Mouse (Mus musculus) kidney, postnatal 0 days (tissue): ENCODE results near the gene Fam166b. TPM values are rescaled to one million over a fixed set of nuclear protein-coding genes. Genes with fewer than 3 reads are reported as not detected.

Experiments used
- ATAC-seq: fragments of 200-750 bp; cut with Nextera tagmentation; replicated peaks from 2 replicates; pipeline ENCODE4 v1.8.0; 2017; ENCODE audit warnings: low read depth, moderate number of reproducible peaks, moderate TSS enrichment, moderate library complexity; ENCODE audit not compliant: low FRiP score
- DNase-seq: peaks from one replicate; pipeline ENCODE4 v3.0.0-alpha.2; 2016; ENCODE audit warnings: low spot score
- H3K27ac ChIP-seq: fragments of 300-500 bp; sonication (generic); 2 replicates; pipeline ENCODE4 v1.5.1; 2014; ENCODE audit warnings: mild to moderate bottlenecking
- H3K27me3 ChIP-seq: fragments of 300-500 bp; sonication (generic); 2 replicates; pipeline ENCODE4 v1.6.1; 2014; ENCODE audit warnings: low read length, mixed read lengths; ENCODE audit not compliant: insufficient read depth
- H3K36me3 ChIP-seq: fragments of 300-500 bp; sonication (generic); 2 replicates; pipeline ENCODE4 v1.6.1; 2014; ENCODE audit warnings: low read length, mixed read lengths; ENCODE audit not compliant: insufficient read depth
- H3K4me1 ChIP-seq: fragments of 300-500 bp; sonication (generic); replicated peaks from 2 replicates; pipeline ENCODE4 v1.6.1; 2014; ENCODE audit warnings: antibody characterized with exemption, low read length, mixed read lengths; ENCODE audit not compliant: insufficient read depth
- H3K4me2 ChIP-seq: fragments of 300-500 bp; sonication (generic); 2 replicates; pipeline ENCODE4 v1.6.1; 2014; ENCODE audit warnings: mild to moderate bottlenecking, low read length, moderate library complexity, mixed read lengths
- H3K4me3 ChIP-seq: fragments of 300-500 bp; sonication (generic); replicated peaks from 2 replicates; pipeline ENCODE4 v1.5.1; 2014; ENCODE audit warnings: low read depth, low read length
- H3K9ac ChIP-seq: fragments of 300-500 bp; sonication (generic); 2 replicates; pipeline ENCODE4 v1.6.1; 2014; ENCODE audit warnings: low read depth, low read length
- H3K9me3 ChIP-seq: fragments of 300-500 bp; sonication (generic); replicated peaks from 2 replicates; pipeline ENCODE4 v1.6.1; 2016; ENCODE audit warnings: low read length, inconsistent platforms, mixed read lengths
- CTCF ChIP-seq: IDR thresholded peaks from 2 replicates; pipeline ENCODE4 v1.5.1; 2016; ENCODE audit warnings: antibody characterized with exemption, low read depth, mild to moderate bottlenecking, moderate library complexity
- WGBS: fragments of 180-500 bp; shearing (Covaris S2); extraction: QIAGEN DNeasy Blood & Tissue Kit; methylation state at CpG from one replicate; pipeline ENCODE4 v1.1.7; 2014; 5-methylcytosine and 5-hydroxymethylcytosine counted together
- polyA plus RNA-seq: library from polyadenylated mRNA; unstranded; fragments of >200 nt; fragmentation: Nextera tagmentation; extraction: Ambion mirVana; gene quantifications from 2 replicates; pipeline ENCODE4 v1.2.1, GENCODE M21; 2015

Gene Fam166b
- polyA plus RNA-seq, 1 experiment from 2014 or later = 0.33 TPM

DNA sequence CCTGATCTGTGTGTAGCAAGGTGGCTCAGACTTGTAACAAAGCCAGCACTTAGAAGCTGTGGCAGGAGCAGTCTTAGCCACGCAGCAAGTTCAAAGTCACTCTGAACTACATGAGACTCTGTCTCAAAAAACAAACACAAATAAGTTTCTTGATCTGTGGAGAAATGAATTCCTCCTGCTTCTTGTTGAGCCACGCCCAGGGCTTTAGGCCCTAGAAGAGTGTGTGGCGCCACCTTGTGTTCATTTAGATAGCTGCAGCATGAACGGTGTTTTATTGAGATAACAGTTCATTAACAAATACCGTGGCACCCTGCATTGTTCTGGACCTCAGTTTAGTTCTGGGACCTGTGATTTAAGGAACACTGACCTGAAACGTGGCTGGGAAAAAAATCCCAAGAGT lies 8.6 kb downstream of the Fam166b start:
- Histone ChIP-seq H3K4me2 (no peak overlapping the region), H3K36me3 (peaks cover 46% of the 10 kb centered on the region), H3K4me1 (peaks cover 36% of the 10 kb centered on the region), H3K9me3 (no peaks in the 10 kb centered on the region), H3K9ac (no peak overlapping the region), H3K27ac (peak overlapping the region; percentile 38; the same call in 1 of the 2 replicates), H3K4me3 (no peak overlapping the region), H3K27me3 (no peaks in the 10 kb centered on the region)
- DNase-seq = peak; percentile 94
- WGBS = 2% methylated on average over 6 of the region's 6 CpGs
- TF ChIP-seq CTCF = peak; percentile 97
- 0 out of 2 replicates have a peak, but pooled peaks have one; percentile 0 for ATAC-seq

DNA sequence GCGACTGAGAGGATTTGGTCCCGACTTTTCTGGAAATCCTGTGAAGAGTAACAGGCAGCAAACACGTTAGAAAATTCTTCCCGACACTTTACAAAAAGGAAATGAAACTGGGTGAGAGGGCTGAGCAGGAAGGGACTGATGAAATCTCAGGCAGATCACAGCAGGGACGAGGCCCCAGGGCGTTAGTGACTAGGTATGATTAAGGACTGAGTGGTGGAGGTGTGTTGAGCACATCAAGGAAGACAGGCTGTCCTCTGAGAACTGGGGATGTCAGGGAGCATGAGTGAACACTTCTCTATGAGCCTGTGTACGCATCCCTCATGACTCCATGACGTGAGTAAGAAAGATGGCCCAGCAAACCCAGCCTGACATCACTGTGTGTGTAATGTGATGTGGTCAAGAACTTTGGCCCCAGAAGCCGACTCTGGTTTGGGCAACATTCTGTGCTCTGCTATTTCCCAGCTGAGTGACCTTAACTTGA lies 9.1 kb downstream of the Fam166b start:
- no peak overlapping the region for H3K4me2 ChIP-seq
- TF ChIP-seq CTCF = no peak
- no peaks in the 10 kb centered on the region for H3K27me3 ChIP-seq
- peak overlapping the region; percentile 38; the same call in 1 of the 2 replicates for H3K27ac ChIP-seq
- no peak overlapping the region for H3K9ac ChIP-seq
- WGBS = 43% methylated on average over 9 of the region's 9 CpGs
- H3K4me1 ChIP-seq = peaks cover 36% of the 10 kb centered on the region
- no peak for ATAC-seq
- peaks cover 51% of the 10 kb centered on the region for H3K36me3 ChIP-seq
- no peak for DNase-seq
- no peak overlapping the region for H3K4me3 ChIP-seq
- no peaks in the 10 kb centered on the region for H3K9me3 ChIP-seq

GRCm38 (mm10) chr4:43418973-43419656 lies 9.8 kb downstream of the Fam166b start:
- Histone ChIP-seq H3K27me3 (no peaks in the 10 kb centered on the region), H3K36me3 (peaks cover 44% of the 10 kb centered on the region), H3K4me3 (no peak overlapping the region), H3K4me1 (peaks cover 36% of the 10 kb centered on the region), H3K9ac (no peak overlapping the region), H3K4me2 (peak overlapping the region; percentile 10; the same call in 1 of the 2 replicates), H3K27ac (peak overlapping the region; percentile 38; the same call in 1 of the 2 replicates), H3K9me3 (no peaks in the 10 kb centered on the region)
- 44% methylated on average over 15 of the region's 15 CpGs for WGBS
- no peak; the same call in 1 of the 2 replicates for TF ChIP-seq CTCF
- ATAC-seq (no peak), DNase-seq (peak; percentile 67)

GRCm38 (mm10) chr4:43418450-43418849 lies 10.5 kb downstream of the Fam166b start:
- Histone ChIP-seq H3K27me3 (no peaks in the 10 kb centered on the region), H3K9me3 (no peaks in the 10 kb centered on the region), H3K4me2 (peak overlapping the region; percentile 10; the same call in 1 of the 2 replicates), H3K36me3 (peaks cover 39% of the 10 kb centered on the region), H3K4me1 (peaks cover 36% of the 10 kb centered on the region), H3K9ac (no peak overlapping the region), H3K4me3 (no peak overlapping the region), H3K27ac (peak overlapping the region; percentile 79)
- ATAC-seq = no peak
- 65% methylated on average over 4 of the region's 4 CpGs for WGBS
- no peak for DNase-seq
- no peak for TF ChIP-seq CTCF

DNA sequence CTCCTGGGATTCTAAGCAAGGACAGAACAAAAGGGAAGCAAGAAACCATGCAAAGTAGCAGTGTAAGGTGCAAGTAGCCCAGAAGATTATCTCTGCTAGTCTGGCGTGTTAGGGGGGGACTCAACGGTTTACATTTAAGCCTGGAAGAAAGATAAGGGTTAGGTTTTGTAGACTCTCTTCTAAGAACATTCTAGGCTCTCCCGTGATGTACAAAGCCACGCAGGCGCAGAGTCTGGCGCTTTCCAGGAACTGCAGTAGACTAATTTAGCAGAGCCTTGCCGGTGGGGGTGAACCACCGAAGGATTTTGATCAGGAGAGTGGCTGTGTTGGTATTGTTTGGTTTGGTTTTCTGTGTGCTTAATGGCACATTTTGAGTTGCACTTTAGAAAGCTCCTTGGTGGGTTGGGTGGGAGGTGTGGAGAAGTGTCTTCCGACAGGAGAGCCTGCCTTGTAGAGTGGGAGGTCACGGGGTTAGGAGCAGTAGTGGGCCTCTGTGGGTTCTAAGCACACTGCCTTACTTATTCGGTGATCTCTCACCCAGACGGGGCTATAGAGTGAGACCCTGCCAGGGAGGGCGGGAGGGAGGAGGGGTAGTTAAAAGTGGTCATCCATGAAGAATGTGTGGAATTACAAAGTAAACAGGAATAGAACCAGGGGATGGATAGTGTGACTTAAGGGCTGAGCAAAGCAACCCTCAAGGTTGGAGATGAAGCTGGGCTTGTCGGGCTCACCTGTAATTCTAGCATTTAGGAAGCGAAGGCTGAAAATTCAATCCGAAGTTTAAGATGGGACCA lies 11.5 kb downstream of the Fam166b start:
- Histone ChIP-seq H3K36me3 (peaks cover 32% of the 10 kb centered on the region), H3K4me1 (peaks cover 36% of the 10 kb centered on the region), H3K9me3 (no peaks in the 10 kb centered on the region), H3K27ac (peak overlapping the region; percentile 79), H3K4me3 (no peak overlapping the region), H3K27me3 (no peaks in the 10 kb centered on the region), H3K9ac (no peak overlapping the region), H3K4me2 (no peak overlapping the region)
- DNase-seq (peak; percentile 85), ATAC-seq (peak; percentile 67)
- 41% methylated on average over 16 of the region's 16 CpGs for WGBS
- TF ChIP-seq CTCF = no peak

DNA sequence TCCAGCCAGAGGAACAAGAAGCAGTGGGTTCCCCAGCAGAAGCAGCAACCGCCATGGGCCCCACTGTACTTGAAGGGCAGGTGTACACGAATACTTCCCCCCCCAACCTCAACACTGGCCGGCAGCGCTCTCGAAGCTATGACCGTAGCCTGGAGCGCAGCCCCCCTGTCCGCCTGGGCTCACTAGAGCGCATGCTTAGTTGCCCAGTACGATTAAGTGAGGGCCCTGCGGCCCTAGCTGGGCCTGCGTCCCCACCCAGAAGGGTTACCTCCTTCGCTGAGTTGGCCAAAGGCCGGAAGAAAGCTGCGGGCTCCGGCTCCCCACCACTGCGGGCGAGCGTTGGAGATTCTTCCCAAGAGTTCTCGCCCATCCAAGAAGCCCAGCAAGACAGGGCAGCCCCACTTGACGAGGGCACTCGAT lies 12.9 kb downstream of the Fam166b start:
- Histone ChIP-seq H3K27me3 (no peaks in the 10 kb centered on the region), H3K36me3 (peaks cover 22% of the 10 kb centered on the region; the same call in 1 of the 2 replicates), H3K9ac (no peak overlapping the region), H3K4me2 (no peak overlapping the region), H3K9me3 (no peaks in the 10 kb centered on the region), H3K4me3 (no peak overlapping the region), H3K27ac (no peak overlapping the region), H3K4me1 (peaks cover 36% of the 10 kb centered on the region)
- TF ChIP-seq CTCF = no peak
- DNase-seq = no peak
- WGBS = 95% methylated on average over 22 of the region's 22 CpGs
- no peak for ATAC-seq
